Mouse (Mus musculus): ENCODE results near the gene Zfp954. TPM values are rescaled to one million over a fixed set of nuclear protein-coding genes. Genes with fewer than 3 reads are reported as not detected.
"Not testable (repeated sequence)": the region's sequence is repeated elsewhere in the genome, so short reads cannot be mapped to it uniquely, and the experiment has no call there.

The Zfp954 gene
- polyA plus RNA-seq (2015; fragmentation: Nextera tagmentation; extraction: Ambion mirVana): 22.7 and 23.0 TPM in 2 replicates

DNA sequence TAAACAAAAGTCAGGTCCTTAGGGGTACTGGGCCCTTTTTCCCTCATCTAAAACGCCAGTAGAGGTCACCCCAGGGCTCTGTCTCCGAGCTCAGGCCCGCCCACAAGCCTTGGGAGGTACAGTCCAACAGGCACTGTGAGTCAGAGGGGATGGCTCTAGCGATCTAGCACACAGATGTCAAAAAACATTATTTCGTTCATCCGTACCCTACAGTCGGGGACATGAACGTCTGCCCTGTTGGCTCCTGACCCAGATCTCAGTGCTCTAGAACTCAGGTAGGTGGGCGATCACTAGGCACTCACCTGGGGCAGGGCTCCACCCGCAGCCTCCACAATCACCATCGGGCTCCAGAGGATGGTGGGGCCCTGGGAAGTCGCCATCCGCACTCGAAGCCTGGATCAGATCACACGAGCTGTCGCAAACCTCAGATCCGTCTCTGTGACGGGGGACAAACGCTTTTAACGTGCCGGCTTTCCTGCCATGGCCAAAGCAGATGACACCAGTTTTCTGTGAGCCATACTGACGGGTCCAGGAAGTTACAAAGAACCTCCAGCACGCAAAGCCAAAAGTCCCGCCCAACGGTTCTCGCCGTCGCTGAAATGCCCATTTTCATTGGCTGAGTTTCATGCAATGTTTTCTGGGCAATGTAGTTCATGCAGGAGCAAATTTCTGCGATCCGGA, at the start of gene Zfp954:
Zfp954 (minus strand) TSS at position 568 of the 681 bp plus-strand sequence.
- Histone ChIP-seq H3K4me1 (replicated peaks) (peaks cover 13% of the 10 kb centered on the region), H3K27me3 (no peaks in the 10 kb centered on the region), H3K9ac (peak within 1 kb of the TSS; percentile 70), H3K36me3 (peaks cover 31% of the 10 kb centered on the region), H3K27ac (replicated peaks) (peak within 1 kb of the TSS; percentile 81), H3K4me3 (peak within 1 kb of the TSS; percentile 69), H3K9me3 (no peaks in the 10 kb centered on the region), H3K4me2 (peak within 1 kb of the TSS; percentile 70)
- ATAC-seq (ENCODE audit: low FRiP score, low read depth): peak; percentile 94
- under 1% methylated on average over 30 of the region's 30 CpGs for WGBS

DNA sequence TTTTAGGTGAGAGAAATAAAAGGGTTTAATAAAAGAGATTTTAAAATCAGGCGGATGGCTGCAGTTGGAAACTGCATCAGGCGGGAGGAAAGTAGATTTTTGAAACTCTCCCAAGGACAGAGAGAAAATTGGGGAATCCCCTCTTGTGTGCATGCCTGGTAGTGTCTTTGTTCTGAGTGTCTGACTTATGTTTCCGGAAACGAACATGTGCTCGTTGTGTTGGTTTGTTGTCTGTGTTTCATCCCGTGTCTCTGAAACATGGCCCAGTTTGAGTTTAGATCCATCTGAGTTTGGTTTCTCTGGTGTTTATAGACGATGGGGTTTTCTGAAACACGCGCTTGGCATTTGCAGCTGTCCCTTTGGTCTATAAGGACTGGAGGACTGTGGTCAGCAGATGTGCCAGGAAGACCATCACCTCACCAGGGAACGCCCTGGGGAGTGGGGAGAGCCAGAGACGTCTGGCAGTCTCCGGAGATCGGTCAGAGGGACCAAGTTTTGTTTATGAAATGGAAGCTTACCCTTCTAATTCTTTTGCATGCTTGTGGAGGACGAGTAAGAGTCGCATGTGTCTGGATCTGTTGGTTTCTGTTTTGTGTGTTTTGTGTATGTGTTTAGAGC, 24.8 kb upstream of the Zfp954 start:
- Histone ChIP-seq H3K27me3 (no peaks in the 10 kb centered on the region), H3K36me3 (no peaks in the 10 kb centered on the region), H3K9ac (no peak overlapping the region), H3K4me1 (replicated peaks) (no peaks in the 10 kb centered on the region), H3K4me2 (no peak overlapping the region), H3K27ac (replicated peaks) (no peak overlapping the region), H3K9me3 (no peaks in the 10 kb centered on the region), H3K4me3 (no peak overlapping the region)
- ATAC-seq (ENCODE audit: low FRiP score, low read depth): no peak
- WGBS: 91% methylated on average over 15 of the region's 15 CpGs

DNA sequence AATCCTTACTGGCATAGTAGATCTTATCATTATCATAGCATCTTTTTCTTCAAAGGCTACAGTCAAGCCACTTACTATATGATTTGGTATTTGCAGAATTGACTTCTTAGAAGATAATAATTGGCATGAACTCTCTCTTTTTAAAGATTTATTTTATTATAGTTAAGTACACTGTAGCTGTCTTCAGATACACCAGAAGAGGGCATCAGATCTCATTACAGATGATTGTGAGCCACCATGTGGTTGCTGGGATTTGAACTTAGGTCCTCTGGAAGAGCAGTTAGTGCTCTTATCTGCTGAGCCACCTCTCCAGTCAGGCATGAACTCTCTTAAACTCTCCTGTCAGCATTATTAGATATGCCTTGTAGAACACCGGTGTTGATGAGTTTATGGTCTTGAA, 22.9 kb upstream of the Zfp954 start:
- Histone ChIP-seq H3K4me2 (no peak overlapping the region), H3K9me3 (no peaks in the 10 kb centered on the region), H3K4me3 (no peak overlapping the region), H3K27ac (replicated peaks) (no peak overlapping the region), H3K4me1 (replicated peaks) (no peaks in the 10 kb centered on the region), H3K9ac (no peak overlapping the region), H3K36me3 (no peaks in the 10 kb centered on the region), H3K27me3 (no peaks in the 10 kb centered on the region)
- 90% methylated on average over 1 of the region's 1 CpGs for WGBS
- no peak for ATAC-seq (ENCODE audit: low FRiP score, low read depth)

DNA sequence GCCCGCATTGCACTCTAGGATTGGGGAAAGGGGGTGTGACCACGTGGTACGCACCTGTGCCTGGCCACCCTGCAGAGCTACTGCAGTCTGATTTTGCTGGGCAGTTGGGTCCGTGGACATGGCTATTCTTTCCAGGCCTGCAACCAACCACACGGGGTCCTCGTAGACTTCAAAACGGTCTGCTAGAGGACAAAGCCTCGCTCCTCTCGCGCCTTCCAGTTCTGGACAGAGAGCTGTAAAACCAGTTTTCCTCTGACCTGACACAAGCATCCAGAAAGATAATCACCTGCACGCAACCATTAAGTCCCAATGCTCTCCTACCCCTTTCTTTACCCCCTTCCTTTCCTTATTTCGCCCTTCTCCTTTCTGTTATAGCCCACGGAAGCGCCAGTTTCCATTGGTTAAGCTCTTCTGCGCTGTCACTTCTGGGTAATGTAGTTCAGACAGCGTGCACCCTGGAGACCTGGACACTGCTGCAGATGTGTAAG, 15.1 kb upstream of the Zfp954 start, which contains the start of gene Zfp773:
Zfp773 (minus strand) TSS at position 377 of the 488 bp plus-strand sequence.
- Histone ChIP-seq H3K4me1 (replicated peaks) (peaks cover 14% of the 10 kb centered on the region), H3K27me3 (no peaks in the 10 kb centered on the region), H3K4me3 (peak within 1 kb of the TSS; percentile 55), H3K27ac (replicated peaks) (peak within 1 kb of the TSS; percentile 87), H3K9ac (peak within 1 kb of the TSS; percentile 60), H3K9me3 (no peaks in the 10 kb centered on the region), H3K4me2 (peak within 1 kb of the TSS; percentile 66), H3K36me3 (peaks cover 24% of the 10 kb centered on the region)
- ATAC-seq (ENCODE audit: low FRiP score, low read depth): peak; percentile 98
- 4% methylated on average over 16 of the region's 16 CpGs for WGBS

- 77% methylated on average over 8 of the region's 8 CpGs for WGBS
- Histone ChIP-seq H3K4me1 (replicated peaks) (peaks cover 14% of the 10 kb centered on the region), H3K27ac (replicated peaks) (no peak overlapping the region), H3K9ac (no peak overlapping the region), H3K9me3 (no peaks in the 10 kb centered on the region; the same call in 1 of the 2 replicates), H3K4me3 (no peak overlapping the region), H3K36me3 (peaks cover 32% of the 10 kb centered on the region), H3K27me3 (no peaks in the 10 kb centered on the region), H3K4me2 (no peak overlapping the region)
- no peak for ATAC-seq (ENCODE audit: low FRiP score, low read depth)
Measured at GRCm38 (mm10) chr7:7132751-7133150, 11.5 kb upstream of the Zfp954 start.

GRCm38 (mm10) chr7:7130491-7131124, 9.3 kb upstream of the Zfp954 start:
- ATAC-seq (ENCODE audit: low FRiP score, low read depth); H3K4me2 ChIP-seq; H3K4me3 ChIP-seq; H3K27ac ChIP-seq (replicated peaks); H3K9me3 ChIP-seq; H3K27me3 ChIP-seq; H3K9ac ChIP-seq: not testable (repeated sequence)
- peaks cover 32% of the 10 kb centered on the region for H3K36me3 ChIP-seq
- peaks cover 10% of the 10 kb centered on the region for H3K4me1 ChIP-seq (replicated peaks)
- 95% methylated on average over 15 of the region's 15 CpGs for WGBS

GRCm38 (mm10) chr7:7121602-7121980, 303 bp upstream of the Zfp954 start:
- WGBS: 48% methylated on average over 6 of the region's 6 CpGs
- Histone ChIP-seq H3K4me1 (replicated peaks) (peaks cover 13% of the 10 kb centered on the region), H3K9ac (peak overlapping the region; percentile 70), H3K4me2 (peak overlapping the region; percentile 70), H3K27me3 (no peaks in the 10 kb centered on the region), H3K4me3 (peak overlapping the region; percentile 69), H3K9me3 (no peaks in the 10 kb centered on the region), H3K36me3 (peaks cover 25% of the 10 kb centered on the region), H3K27ac (replicated peaks) (0 out of 2 replicates have a peak overlapping the region, but pooled peaks have one; percentile 81)
- ATAC-seq (ENCODE audit: low FRiP score, low read depth): peak; percentile 44; the same call in 1 of the 2 replicates

DNA sequence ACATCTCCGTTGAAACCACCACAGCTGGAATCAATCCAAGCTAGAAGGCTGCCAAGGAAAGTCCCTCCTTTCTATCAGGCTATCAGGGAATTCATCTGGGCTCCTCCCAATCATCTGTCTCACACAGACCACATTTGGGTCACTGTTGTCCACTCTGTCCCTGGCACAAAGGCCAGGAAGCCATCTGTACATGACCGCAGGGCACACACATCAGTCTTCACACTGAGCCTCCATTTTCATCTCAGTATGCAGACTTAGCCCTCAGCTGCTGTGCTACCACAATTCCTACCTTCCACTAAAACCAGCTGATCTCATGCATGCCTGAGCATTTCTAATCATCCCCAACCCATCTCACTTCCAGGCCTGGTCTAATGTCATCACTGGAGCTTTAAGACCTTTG, 2.8 kb downstream of the Zfp954 start:
- 92% methylated on average over 2 of the region's 2 CpGs for WGBS
- Histone ChIP-seq H3K9ac (no peak overlapping the region), H3K27me3 (no peaks in the 10 kb centered on the region), H3K4me1 (replicated peaks) (peaks cover 13% of the 10 kb centered on the region), H3K27ac (replicated peaks) (no peak overlapping the region), H3K4me2 (no peak overlapping the region), H3K4me3 (no peak overlapping the region), H3K9me3 (no peaks in the 10 kb centered on the region), H3K36me3 (peaks cover 56% of the 10 kb centered on the region)
- no peak for ATAC-seq (ENCODE audit: low FRiP score, low read depth)

DNA sequence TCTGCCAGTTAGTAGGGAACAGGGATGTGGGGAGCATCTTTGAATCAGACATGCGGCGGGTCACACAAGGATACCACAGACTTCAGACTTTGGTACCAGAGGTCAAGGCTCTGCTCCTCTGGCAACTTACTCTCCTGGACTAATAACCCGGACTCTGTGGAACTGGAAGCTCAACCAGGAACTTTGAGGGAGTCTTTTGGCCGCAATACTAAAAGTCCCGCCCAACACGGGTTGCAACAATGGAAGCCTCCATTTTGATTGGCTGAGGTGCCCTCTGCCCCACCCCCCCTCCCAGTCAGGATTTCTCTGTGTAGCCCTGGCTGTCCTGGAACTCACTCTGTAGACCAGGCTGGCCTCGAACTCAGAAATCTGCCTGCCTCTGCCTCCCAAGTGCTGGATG, 12.8 kb downstream of the Zfp954 start:
- ATAC-seq (ENCODE audit: low FRiP score, low read depth): no peak
- H3K4me2 ChIP-seq: no peak overlapping the region
- H3K27me3 ChIP-seq: no peaks in the 10 kb centered on the region
- no peak overlapping the region for H3K27ac ChIP-seq (replicated peaks)
- H3K36me3 ChIP-seq: peaks cover 4% of the 10 kb centered on the region
- no peak overlapping the region for H3K4me3 ChIP-seq
- 94% methylated on average over 7 of the region's 7 CpGs for WGBS
- H3K9me3 ChIP-seq: no peaks in the 10 kb centered on the region
- no peaks in the 10 kb centered on the region for H3K4me1 ChIP-seq (replicated peaks)
- H3K9ac ChIP-seq: no peak overlapping the region

Other genes starting within 250 kb of the Zfp954 start
- 0.33 TPM in 1 of 2 replicates, not detected in the other for gene Aurkc, start 126.2 kb downstream of the Zfp954 start, polyA plus RNA-seq (2015; fragmentation: Nextera tagmentation; extraction: Ambion mirVana)
- gene Zfp773, start 15.3 kb upstream of the Zfp954 start, polyA plus RNA-seq (2015; fragmentation: Nextera tagmentation; extraction: Ambion mirVana): 12.9 and 13.2 TPM in 2 replicates
- gene Zfp418, start 49.8 kb upstream of the Zfp954 start, polyA plus RNA-seq (2015; fragmentation: Nextera tagmentation; extraction: Ambion mirVana): 2.9 and 3.0 TPM in 2 replicates
- gene Zfp772, start 88.5 kb upstream of the Zfp954 start, polyA plus RNA-seq (2015; fragmentation: Nextera tagmentation; extraction: Ambion mirVana): 8.7 and 9.2 TPM in 2 replicates
- 1.5 and 1.7 TPM in 2 replicates for gene Vmn2r29, start 125.8 kb upstream of the Zfp954 start, polyA plus RNA-seq (2015; fragmentation: Nextera tagmentation; extraction: Ambion mirVana)
- 9.8 and 10.1 TPM in 2 replicates for gene Gm45844, start 156.8 kb upstream of the Zfp954 start, polyA plus RNA-seq (2015; fragmentation: Nextera tagmentation; extraction: Ambion mirVana)
- gene Clcn4, start 179.4 kb upstream of the Zfp954 start, polyA plus RNA-seq (2015; fragmentation: Nextera tagmentation; extraction: Ambion mirVana): 184 and 202 TPM in 2 replicates
- gene Vmn2r30, start 216.1 kb upstream of the Zfp954 start, polyA plus RNA-seq (2015; fragmentation: Nextera tagmentation; extraction: Ambion mirVana): not detected in 2 replicates

Measured in hindbrain, embryonic 15.5 days (tissue).